Mouse (Mus musculus) heart, adult 18-20 months (tissue): Measurements from ENCODE around the gene Gm21366. TPM values are rescaled to one million over a fixed set of nuclear protein-coding genes. Genes with fewer than 3 reads are reported as not detected.
"Not testable (repeated sequence)": the region's sequence is repeated elsewhere in the genome, so short reads cannot be mapped to it uniquely, and the experiment has no call there.

ENCODE experiments used
- DNase-seq, 2 experiments: peaks; one replicate each; pipeline ENCODE4 v3.0.0; 2021 to 2022; ENCODE audit warnings: mixed read lengths in 1 of 2
- long read RNA-seq, 2 experiments: library from polyadenylated mRNA; stranded (forward); transcript quantifications; one replicate each; pipeline ENCODE4 v2.0.0; 2021
- total RNA-seq, 2 experiments: library from RNA; stranded (reverse); gene quantifications; 2 replicates each; pipeline ENCODE4 v1.2.3; 2021

Gm21366 gene
- total RNA-seq: not detected
- long read RNA-seq, experiment 1: 0 reads
- long read RNA-seq, experiment 2: 0 reads

GRCm38 (mm10) chrY:22861156-22861555, at the start of gene Gm21366:
TSS of gene Gm21366 (minus strand) at chrY:22861256.
- not testable (repeated sequence) for DNase-seq
